Mouse (Mus musculus) small intestine, adult 2 months (tissue): ENCODE data around the gene Cpd. TPM values are rescaled to one million over a fixed set of nuclear protein-coding genes. Genes with fewer than 3 reads are reported as not detected.

ENCODE experiments used
- H3K27ac ChIP-seq: fragments of 200-500 bp; 2 replicates; pipeline ENCODE4 v1.5.1; 2012; ENCODE audit warnings: low read depth, low read length, control low read depth, inconsistent platforms; ENCODE audit not compliant: insufficient read depth
- H3K27me3 ChIP-seq: fragments of 200-500 bp; 2 replicates; pipeline ENCODE4 v1.6.1; 2012; ENCODE audit warnings: mild to moderate bottlenecking, moderate library complexity, low read length, inconsistent platforms; ENCODE audit not compliant: control insufficient read depth, insufficient read depth
- H3K36me3 ChIP-seq: fragments of 200-500 bp; 2 replicates; pipeline ENCODE4 v1.6.1; 2012; ENCODE audit warnings: mild to moderate bottlenecking, low read length, control low read depth, inconsistent platforms; ENCODE audit not compliant: control insufficient read depth, insufficient read depth
- H3K4me1 ChIP-seq: fragments of 200-500 bp; 2 replicates; pipeline ENCODE4 v1.6.1; 2012; ENCODE audit warnings: low read length, inconsistent platforms, mixed read lengths; ENCODE audit not compliant: control insufficient read depth, insufficient read depth, insufficient read length
- H3K4me3 ChIP-seq: fragments of 200-500 bp; 2 replicates; pipeline ENCODE4 v1.5.1; 2012; ENCODE audit warnings: low read depth, mild to moderate bottlenecking, control low read depth, inconsistent platforms, low read length, moderate library complexity
- CTCF ChIP-seq: fragments of 200-500 bp; IDR thresholded peaks from 2 replicates; pipeline ENCODE4 v1.5.1; 2012; ENCODE audit warnings: low read depth, mild to moderate bottlenecking, control low read depth, inconsistent platforms, low read length, moderate library complexity, mixed read lengths; ENCODE audit not compliant: insufficient replicate concordance, insufficient read length; ENCODE audit errors: extremely low read depth
- POLR2A ChIP-seq: fragments of 200-500 bp; IDR thresholded peaks from 2 replicates; pipeline ENCODE4 v1.6.1; 2012; ENCODE audit warnings: low read depth, mild to moderate bottlenecking, control low read depth, inconsistent platforms, low read length, moderate library complexity
- WGBS: fragments of 180-500 bp; shearing (Covaris S2); methylation state at CpG from one replicate; pipeline ENCODE4 v1.1.7; 2018; 5-methylcytosine and 5-hydroxymethylcytosine counted together
- polyA plus RNA-seq: library from polyadenylated mRNA; depleted of rRNA; stranded (reverse); fragments of >200 nt; gene quantifications from 2 replicates; pipeline ENCODE4 v1.2.3, GENCODE M21; 2012; rRNA removed

Gene Cpd
- 16.3 and 16.4 TPM in 2 replicates for polyA plus RNA-seq

GRCm38 (mm10) chr11:76846878-76847222 lies at the start of gene Cpd:
TSS of gene Cpd (minus strand) at chr11:76847018.
- Histone ChIP-seq H3K27ac (peak within 1 kb of the TSS; percentile 58), H3K4me1 (peaks cover 5% of the 10 kb centered on the region; the same call in 1 of the 2 replicates), H3K4me3 (peak within 1 kb of the TSS; percentile 91), H3K27me3 (no peaks in the 10 kb centered on the region), H3K36me3 (0 out of 2 replicates have a peak, but pooled peaks cover 2% of the 10 kb centered on the region)
- TF ChIP-seq POLR2A (peak; percentile 94), CTCF (no peak)
- under 1% methylated on average over 29 of the region's 29 CpGs for WGBS

- H3K4me3 ChIP-seq: no peak overlapping the region
- 67% methylated on average over 6 of the region's 6 CpGs for WGBS
- TF ChIP-seq CTCF (no peak), POLR2A (no peak)
- no peaks in the 10 kb centered on the region for H3K27me3 ChIP-seq
- peak overlapping the region; percentile 8; the same call in 1 of the 2 replicates for H3K27ac ChIP-seq
- H3K4me1 ChIP-seq: peaks cover 29% of the 10 kb centered on the region
- no peaks in the 10 kb centered on the region for H3K36me3 ChIP-seq
Measured at GRCm38 (mm10) chr11:76896360-76896759, 49.5 kb upstream of the Cpd start.

GRCm38 (mm10) chr11:76894240-76894639 lies 47.4 kb upstream of the Cpd start:
- Histone ChIP-seq H3K27me3 (no peaks in the 10 kb centered on the region), H3K27ac (peak overlapping the region; percentile 70; the same call in 1 of the 2 replicates), H3K4me3 (no peak overlapping the region), H3K4me1 (peaks cover 31% of the 10 kb centered on the region), H3K36me3 (no peaks in the 10 kb centered on the region)
- no peak for TF ChIP-seq POLR2A
- peak; percentile 67; the same call in 1 of the 2 replicates for TF ChIP-seq CTCF
- 21% methylated on average over 5 of the region's 5 CpGs for WGBS

GRCm38 (mm10) chr11:76893570-76893969 lies 46.8 kb upstream of the Cpd start:
- 8% methylated on average over 4 of the region's 4 CpGs for WGBS
- Histone ChIP-seq H3K4me3 (no peak overlapping the region), H3K27me3 (no peaks in the 10 kb centered on the region), H3K36me3 (no peaks in the 10 kb centered on the region), H3K4me1 (peaks cover 32% of the 10 kb centered on the region), H3K27ac (peak overlapping the region; percentile 70)
- TF ChIP-seq CTCF (no peak), POLR2A (no peak)

GRCm38 (mm10) chr11:76892972-76893371 lies 46.2 kb upstream of the Cpd start:
- WGBS: 23% methylated on average over 3 of the region's 3 CpGs
- H3K27ac ChIP-seq: peak overlapping the region; percentile 70
- peaks cover 29% of the 10 kb centered on the region for H3K4me1 ChIP-seq
- H3K4me3 ChIP-seq: no peak overlapping the region
- TF ChIP-seq CTCF (no peak), POLR2A (no peak)
- no peaks in the 10 kb centered on the region for H3K36me3 ChIP-seq
- H3K27me3 ChIP-seq: no peaks in the 10 kb centered on the region

GRCm38 (mm10) chr11:76891738-76892349 lies 45.0 kb upstream of the Cpd start:
- 76% methylated on average over 4 of the region's 4 CpGs for WGBS
- TF ChIP-seq POLR2A (no peak), CTCF (no peak)
- H3K36me3 ChIP-seq: no peaks in the 10 kb centered on the region
- H3K4me3 ChIP-seq: no peak overlapping the region
- peak overlapping the region; percentile 70; the same call in 1 of the 2 replicates for H3K27ac ChIP-seq
- H3K4me1 ChIP-seq: peaks cover 25% of the 10 kb centered on the region
- H3K27me3 ChIP-seq: no peaks in the 10 kb centered on the region

- no peaks in the 10 kb centered on the region for H3K27me3 ChIP-seq
- peaks cover 25% of the 10 kb centered on the region for H3K4me1 ChIP-seq
- peak overlapping the region; percentile 64; the same call in 1 of the 2 replicates for H3K27ac ChIP-seq
- H3K36me3 ChIP-seq: no peaks in the 10 kb centered on the region
- WGBS: 83% methylated on average over 7 of the region's 7 CpGs
- TF ChIP-seq CTCF: no peak
- TF ChIP-seq POLR2A: no peak
- no peak overlapping the region for H3K4me3 ChIP-seq
Measured at GRCm38 (mm10) chr11:76891171-76891570, 44.4 kb upstream of the Cpd start.
